Mouse (Mus musculus) kidney, embryonic 15.5 days (tissue): Measurements from ENCODE around the gene Ctr9. TPM values are rescaled to one million over a fixed set of nuclear protein-coding genes. Genes with fewer than 3 reads are reported as not detected.

Source experiments
- ATAC-seq: fragments of 200-750 bp; cut with Nextera tagmentation; replicated peaks from 2 replicates; pipeline ENCODE4 v1.8.0; 2017; ENCODE audit warnings: moderate TSS enrichment; ENCODE audit not compliant: low FRiP score
- H3K27ac ChIP-seq: fragments of 300-500 bp; sonication (generic); 2 replicates; pipeline ENCODE4 v1.5.1; 2015; ENCODE audit warnings: mild to moderate bottlenecking, inconsistent platforms
- H3K27me3 ChIP-seq: fragments of 300-500 bp; sonication (generic); 2 replicates; pipeline ENCODE4 v1.6.1; 2015; ENCODE audit warnings: inconsistent platforms
- H3K36me3 ChIP-seq: fragments of 300-500 bp; sonication (generic); 2 replicates; pipeline ENCODE4 v1.6.1; 2015; ENCODE audit warnings: inconsistent platforms
- H3K4me1 ChIP-seq: fragments of 300-500 bp; sonication (generic); 2 replicates; pipeline ENCODE4 v1.6.1; 2015; ENCODE audit warnings: inconsistent platforms
- H3K4me2 ChIP-seq: fragments of 300-500 bp; sonication (generic); 2 replicates; pipeline ENCODE4 v1.6.1; 2015; ENCODE audit warnings: moderate library complexity, mild to moderate bottlenecking, inconsistent platforms
- H3K4me3 ChIP-seq: fragments of 300-500 bp; sonication (generic); replicated peaks from 2 replicates; pipeline ENCODE4 v1.5.1; 2015; ENCODE audit warnings: mild to moderate bottlenecking, inconsistent platforms
- H3K9ac ChIP-seq: fragments of 300-500 bp; sonication (generic); 2 replicates; pipeline ENCODE4 v1.6.1; 2015; ENCODE audit warnings: mild to moderate bottlenecking, inconsistent platforms
- H3K9me3 ChIP-seq: fragments of 300-500 bp; sonication (generic); replicated peaks from 2 replicates; pipeline ENCODE4 v1.6.1; 2016; ENCODE audit warnings: inconsistent platforms
- WGBS: fragments of 180-500 bp; shearing (Covaris S2); methylation state at CpG from one replicate; pipeline ENCODE4 v1.1.7; 2015; ENCODE audit warnings: mixed read lengths; 5-methylcytosine and 5-hydroxymethylcytosine counted together
- polyA plus RNA-seq: library from polyadenylated mRNA; unstranded; fragments of >200 nt; fragmentation: Nextera tagmentation; extraction: Ambion mirVana; gene quantifications from 2 replicates; pipeline ENCODE4 v1.2.1, GENCODE M21; 2015

The Ctr9 gene
- polyA plus RNA-seq, 1 experiment from 2014 or later, result 78.1 TPM

DNA sequence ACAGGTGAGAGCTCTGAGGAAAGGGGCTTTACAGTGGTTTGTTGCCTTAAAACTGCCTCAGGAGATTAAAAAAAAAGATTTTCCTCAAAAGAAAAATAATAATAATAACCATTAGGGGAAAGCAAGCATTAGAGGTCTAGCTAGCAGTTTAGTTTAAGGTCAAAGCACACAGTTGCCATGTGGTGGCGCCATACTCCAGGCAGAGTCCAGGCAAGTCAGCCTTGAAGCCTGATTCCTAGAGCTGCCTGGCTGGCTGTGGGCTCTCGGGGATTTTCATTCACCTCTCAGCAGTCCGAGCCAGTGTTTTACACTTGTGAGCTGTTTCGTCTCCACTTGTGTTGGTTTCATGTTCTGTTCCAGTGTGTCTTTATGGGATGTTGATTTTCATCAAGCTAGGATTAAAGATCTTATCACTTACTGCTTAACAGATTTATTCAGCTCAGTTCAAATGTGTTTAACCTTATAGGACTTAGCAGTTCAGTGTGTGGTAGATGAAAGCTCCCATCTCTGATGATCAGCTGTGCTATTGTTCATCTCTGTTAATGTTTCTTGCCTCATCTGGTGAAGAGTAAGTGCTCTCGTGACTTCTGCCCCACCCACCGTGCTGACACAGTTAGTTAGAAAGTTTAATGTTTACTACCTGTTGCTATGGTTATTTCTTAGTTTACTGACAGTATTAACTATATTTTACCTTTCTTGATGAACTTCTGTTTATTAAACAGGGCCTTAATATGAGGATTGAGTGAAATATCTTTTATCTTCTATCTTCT is 21.1 kb downstream of the Ctr9 start:
- no peaks in the 10 kb centered on the region for H3K27me3 ChIP-seq
- H3K4me3 ChIP-seq, result no peak overlapping the region
- H3K4me1 ChIP-seq, result no peaks in the 10 kb centered on the region
- H3K9ac ChIP-seq, result no peak overlapping the region
- no peak overlapping the region for H3K4me2 ChIP-seq
- H3K9me3 ChIP-seq, result no peaks in the 10 kb centered on the region
- H3K27ac ChIP-seq, result peak overlapping the region; percentile 41; the same call in 1 of the 2 replicates
- whole genome bisulfite sequencing, result 59% methylated on average over 6 of the region's 6 CpGs
- ATAC-seq, result 0 out of 2 replicates have a peak, but pooled peaks have one; percentile 29
- peaks cover 96% of the 10 kb centered on the region for H3K36me3 ChIP-seq

DNA sequence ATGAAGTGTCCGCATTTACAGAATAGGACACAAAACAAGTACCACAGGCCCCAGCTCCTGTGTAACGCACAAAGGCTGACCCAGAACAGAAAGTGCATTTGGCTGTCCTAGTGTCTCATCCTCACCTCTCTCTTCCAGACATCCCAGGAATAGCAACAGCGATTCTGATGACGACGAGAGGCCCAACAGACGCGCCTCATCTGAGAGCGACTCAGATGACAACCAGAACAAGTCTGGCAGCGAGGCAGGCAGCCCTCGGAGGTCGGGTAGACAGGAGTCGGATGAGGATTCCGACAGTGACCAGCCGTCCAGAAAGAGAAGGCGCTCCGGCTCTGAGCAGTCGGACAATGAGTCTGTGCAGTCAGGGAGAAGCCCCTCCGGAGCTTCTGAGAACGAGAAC is 26.5 kb downstream of the Ctr9 start:
- 86% methylated on average over 19 of the region's 19 CpGs for WGBS
- no peak overlapping the region for H3K4me3 ChIP-seq
- H3K27me3 ChIP-seq, result no peaks in the 10 kb centered on the region
- H3K27ac ChIP-seq, result no peak overlapping the region
- ATAC-seq, result no peak
- peaks cover 80% of the 10 kb centered on the region for H3K36me3 ChIP-seq
- no peak overlapping the region for H3K4me2 ChIP-seq
- H3K9ac ChIP-seq, result no peak overlapping the region
- H3K4me1 ChIP-seq, result no peaks in the 10 kb centered on the region
- H3K9me3 ChIP-seq, result no peaks in the 10 kb centered on the region

DNA sequence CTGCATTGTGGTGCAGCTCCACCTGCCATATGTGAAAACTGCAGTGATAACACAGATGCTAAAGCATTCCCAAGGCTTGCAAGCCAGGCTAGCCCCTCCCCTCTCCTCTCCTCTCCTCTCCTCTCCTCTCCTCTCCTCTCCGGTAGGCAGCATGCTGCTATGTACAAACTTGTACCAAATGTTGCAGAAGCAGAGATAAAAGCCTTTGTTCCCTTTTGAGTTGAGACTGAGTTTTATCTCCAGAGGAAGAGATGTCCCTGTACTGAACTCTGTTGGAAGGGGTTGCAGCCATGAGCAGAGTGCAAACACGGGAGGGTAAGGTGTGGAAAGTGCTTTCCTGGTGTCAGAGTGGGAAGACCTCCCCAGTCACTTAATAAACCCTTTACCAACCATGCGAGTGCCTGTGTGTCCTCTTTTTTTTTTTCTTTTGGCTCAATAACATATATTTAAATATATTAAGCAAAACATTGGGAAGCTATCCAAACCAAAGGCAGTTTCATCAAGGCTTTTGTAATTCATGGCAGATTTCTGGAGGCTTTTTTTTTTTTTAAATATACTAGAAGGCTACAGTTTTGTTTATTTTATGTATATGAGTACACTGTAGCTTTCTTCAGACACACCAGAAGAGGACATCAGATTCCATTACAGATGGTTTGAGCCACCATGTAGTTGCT is 27.4 kb downstream of the Ctr9 start:
- no peaks in the 10 kb centered on the region for H3K27me3 ChIP-seq
- no peak overlapping the region for H3K4me2 ChIP-seq
- no peaks in the 10 kb centered on the region for H3K9me3 ChIP-seq
- no peak overlapping the region for H3K9ac ChIP-seq
- H3K4me1 ChIP-seq, result no peaks in the 10 kb centered on the region
- H3K36me3 ChIP-seq, result peaks cover 71% of the 10 kb centered on the region
- 85% methylated on average over 3 of the region's 3 CpGs for WGBS
- no peak overlapping the region for H3K4me3 ChIP-seq
- H3K27ac ChIP-seq, result no peak overlapping the region
- ATAC-seq, result no peak

DNA sequence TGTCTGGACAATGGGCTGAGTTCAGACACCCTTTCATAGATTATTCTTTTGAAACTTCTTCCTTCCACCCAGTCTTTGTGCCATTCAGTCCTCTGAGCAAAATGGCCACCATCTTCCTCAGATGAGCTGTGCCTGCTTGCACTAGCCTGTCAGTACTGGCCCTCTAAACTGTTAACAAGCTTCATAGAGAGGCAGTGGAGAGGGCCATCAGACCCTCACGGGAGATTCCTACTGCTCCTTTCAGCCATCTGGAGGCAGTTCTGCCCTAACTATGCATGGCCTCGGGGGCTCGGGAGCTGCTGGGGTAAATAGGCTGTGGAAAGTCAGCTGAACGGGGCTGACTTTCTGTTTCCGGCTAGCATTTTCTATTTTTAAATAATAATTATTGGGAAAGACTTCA is 30.8 kb downstream of the Ctr9 start:
- Histone ChIP-seq H3K36me3 (peaks cover 47% of the 10 kb centered on the region), H3K27me3 (no peaks in the 10 kb centered on the region), H3K9me3 (no peaks in the 10 kb centered on the region), H3K4me3 (no peak overlapping the region), H3K4me2 (no peak overlapping the region), H3K4me1 (no peaks in the 10 kb centered on the region), H3K9ac (no peak overlapping the region), H3K27ac (no peak overlapping the region)
- WGBS, result 69% methylated on average over 5 of the region's 5 CpGs
- no peak for ATAC-seq

DNA sequence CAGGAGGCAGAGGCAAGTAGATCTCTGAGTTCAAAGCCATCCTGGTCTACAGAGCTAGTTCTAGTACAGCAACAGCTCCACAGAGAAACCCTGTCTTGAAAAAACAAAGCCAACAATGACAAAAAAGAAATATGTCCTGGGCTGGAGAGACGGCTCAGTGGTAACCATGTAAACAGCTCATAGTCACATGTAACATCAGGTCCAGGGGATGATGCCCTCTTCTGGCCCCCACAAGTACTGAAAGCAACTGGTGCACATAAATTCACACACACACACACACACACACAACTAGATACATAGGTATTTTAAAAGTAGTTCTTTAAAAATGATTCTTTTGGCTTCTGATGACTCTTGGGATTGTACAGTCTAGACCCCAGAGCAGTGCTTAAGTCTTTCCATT is 34.2 kb downstream of the Ctr9 start:
- no peak overlapping the region for H3K9ac ChIP-seq
- whole genome bisulfite sequencing, result 85% methylated on average over 1 of the region's 1 CpGs
- H3K9me3 ChIP-seq, result peaks cover 3% of the 10 kb centered on the region
- H3K4me2 ChIP-seq, result no peak overlapping the region
- H3K4me3 ChIP-seq, result no peak overlapping the region
- no peaks in the 10 kb centered on the region for H3K4me1 ChIP-seq
- peaks cover 20% of the 10 kb centered on the region for H3K36me3 ChIP-seq
- no peak for ATAC-seq
- no peaks in the 10 kb centered on the region for H3K27me3 ChIP-seq
- no peak overlapping the region for H3K27ac ChIP-seq

DNA sequence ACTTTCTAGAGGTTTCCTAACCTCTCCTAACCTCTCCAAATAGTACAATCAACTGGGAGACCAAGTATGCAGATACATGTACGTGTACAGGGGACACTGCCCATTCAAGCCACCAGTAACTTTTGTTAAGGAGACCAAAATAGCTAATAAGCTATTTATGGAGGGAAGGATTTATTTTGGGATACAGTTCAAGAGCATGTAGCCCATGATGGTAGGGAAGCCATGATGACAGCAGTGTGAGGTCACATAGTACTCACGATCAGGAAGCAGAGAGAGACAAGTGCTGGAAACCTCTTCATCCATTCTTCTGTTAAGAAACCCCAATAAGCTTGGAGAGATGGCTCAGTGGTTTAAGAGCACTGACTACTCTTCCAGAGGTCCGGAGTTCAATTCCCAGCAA is 39.4 kb downstream of the Ctr9 start:
- no peaks in the 10 kb centered on the region for H3K4me1 ChIP-seq
- no peak overlapping the region for H3K9ac ChIP-seq
- peaks cover 63% of the 10 kb centered on the region for H3K36me3 ChIP-seq
- H3K27me3 ChIP-seq, result no peaks in the 10 kb centered on the region
- no peak overlapping the region for H3K27ac ChIP-seq
- H3K4me3 ChIP-seq, result no peak overlapping the region
- no peak overlapping the region for H3K4me2 ChIP-seq
- 95% methylated on average over 3 of the region's 3 CpGs for WGBS
- ATAC-seq, result no peak
- peaks cover 10% of the 10 kb centered on the region for H3K9me3 ChIP-seq

DNA sequence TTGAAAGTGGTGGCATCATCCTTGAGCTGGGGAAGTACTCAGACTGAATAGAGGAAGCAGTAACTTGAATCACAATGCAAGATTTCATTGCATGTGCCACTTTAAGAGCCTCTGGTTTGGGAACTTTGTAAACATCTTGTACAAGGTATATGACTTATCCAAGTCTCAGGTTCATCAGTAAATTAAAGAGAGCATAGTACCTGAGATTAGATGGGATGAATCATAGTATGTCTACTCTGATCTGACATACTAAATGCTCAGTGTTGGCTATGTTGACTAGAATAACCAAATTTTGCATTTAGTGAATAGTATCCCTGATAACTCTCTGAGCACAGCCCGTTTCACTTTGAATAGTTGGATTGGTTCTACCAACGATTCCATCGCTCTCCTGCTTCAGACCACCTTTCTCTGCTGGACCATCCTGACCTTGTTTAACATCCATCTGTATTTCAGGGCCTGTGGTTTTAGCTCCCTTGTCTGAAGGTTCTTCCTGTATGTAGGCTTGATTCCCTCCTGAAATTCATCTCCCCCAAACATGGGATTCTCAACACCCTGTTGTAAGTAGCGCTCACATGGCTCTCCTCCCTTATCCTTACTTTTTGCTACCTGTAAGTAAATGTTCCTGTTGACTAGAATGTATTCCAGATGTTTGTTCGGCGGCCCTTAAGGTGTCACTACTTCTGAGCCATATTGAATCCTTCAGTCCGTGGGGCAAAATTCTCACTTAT is 40.9 kb downstream of the Ctr9 start:
- no peaks in the 10 kb centered on the region for H3K4me1 ChIP-seq
- no peaks in the 10 kb centered on the region for H3K27me3 ChIP-seq
- H3K9ac ChIP-seq, result no peak overlapping the region
- ATAC-seq, result no peak
- peaks cover 69% of the 10 kb centered on the region for H3K36me3 ChIP-seq
- H3K27ac ChIP-seq, result no peak overlapping the region
- no peak overlapping the region for H3K4me2 ChIP-seq
- peaks cover 10% of the 10 kb centered on the region for H3K9me3 ChIP-seq
- 93% methylated on average over 7 of the region's 7 CpGs for WGBS
- no peak overlapping the region for H3K4me3 ChIP-seq

DNA sequence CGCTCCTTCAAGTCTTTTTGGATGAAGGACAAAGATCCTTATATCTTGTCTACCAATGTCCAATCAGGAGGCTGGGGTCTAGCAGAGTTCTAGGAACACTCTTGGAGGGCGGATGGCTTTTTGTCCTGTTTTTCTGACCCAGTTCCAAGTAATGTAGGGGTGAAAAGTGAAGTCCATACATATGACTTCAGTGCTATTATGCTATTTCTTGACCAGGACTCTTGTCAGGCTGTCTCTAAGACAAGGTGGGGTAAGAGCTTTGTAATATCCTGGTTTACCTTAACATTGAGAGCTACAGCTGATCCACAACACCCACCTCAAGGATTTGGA is 41.4 kb downstream of the Ctr9 start:
- 97% methylated on average over 2 of the region's 2 CpGs for WGBS
- Histone ChIP-seq H3K9ac (no peak overlapping the region), H3K4me2 (no peak overlapping the region), H3K4me3 (no peak overlapping the region), H3K27ac (no peak overlapping the region), H3K27me3 (no peaks in the 10 kb centered on the region), H3K36me3 (peaks cover 74% of the 10 kb centered on the region), H3K4me1 (no peaks in the 10 kb centered on the region), H3K9me3 (peaks cover 10% of the 10 kb centered on the region)
- ATAC-seq, result 0 out of 2 replicates have a peak, but pooled peaks have one; percentile 29

DNA sequence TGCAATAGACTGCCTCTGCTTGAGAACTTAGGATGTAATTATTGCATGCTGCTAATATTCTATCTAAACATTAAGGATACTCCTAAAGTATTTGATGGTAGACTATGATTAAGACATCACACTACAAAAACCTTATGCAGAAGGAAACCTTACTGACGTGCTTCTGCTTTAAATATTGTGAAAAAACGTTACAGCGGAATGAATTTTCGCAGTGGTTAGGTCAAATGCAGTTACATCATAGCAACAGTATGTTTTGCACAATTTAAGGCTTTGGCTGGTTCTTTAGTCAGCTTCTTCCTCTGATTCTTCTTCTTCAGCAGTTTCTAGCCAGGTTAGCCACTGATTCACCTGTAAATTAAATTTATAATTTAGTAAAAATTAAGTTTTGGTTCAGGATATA is 43.7 kb downstream of the Ctr9 start:
- Histone ChIP-seq H3K4me1 (no peaks in the 10 kb centered on the region), H3K9ac (no peak overlapping the region), H3K9me3 (peaks cover 10% of the 10 kb centered on the region), H3K4me3 (no peak overlapping the region), H3K4me2 (no peak overlapping the region), H3K27me3 (no peaks in the 10 kb centered on the region), H3K36me3 (peaks cover 94% of the 10 kb centered on the region), H3K27ac (no peak overlapping the region)
- ATAC-seq, result no peak
- 96% methylated on average over 4 of the region's 4 CpGs for WGBS

DNA sequence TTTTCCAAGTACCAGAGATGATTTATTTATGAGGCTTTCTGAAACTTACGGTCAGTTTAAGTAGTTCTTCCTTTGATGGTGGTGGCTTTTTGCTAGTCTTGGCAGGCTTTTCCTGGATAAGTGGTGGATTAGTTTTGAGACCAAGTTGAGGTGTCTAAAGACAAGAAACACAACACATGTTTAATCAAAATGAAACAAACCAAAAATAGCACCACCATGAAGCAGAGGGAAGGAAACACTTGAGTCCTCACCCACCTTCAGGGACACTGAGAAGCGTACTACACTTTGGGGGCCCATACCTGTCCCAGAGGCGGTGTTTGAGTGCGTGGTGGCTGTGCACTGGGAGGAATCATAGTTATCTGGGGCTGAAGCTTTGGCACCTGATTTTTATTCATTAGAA is 46.5 kb downstream of the Ctr9 start:
- no peak for ATAC-seq
- WGBS, result 89% methylated on average over 4 of the region's 4 CpGs
- no peak overlapping the region for H3K27ac ChIP-seq

DNA sequence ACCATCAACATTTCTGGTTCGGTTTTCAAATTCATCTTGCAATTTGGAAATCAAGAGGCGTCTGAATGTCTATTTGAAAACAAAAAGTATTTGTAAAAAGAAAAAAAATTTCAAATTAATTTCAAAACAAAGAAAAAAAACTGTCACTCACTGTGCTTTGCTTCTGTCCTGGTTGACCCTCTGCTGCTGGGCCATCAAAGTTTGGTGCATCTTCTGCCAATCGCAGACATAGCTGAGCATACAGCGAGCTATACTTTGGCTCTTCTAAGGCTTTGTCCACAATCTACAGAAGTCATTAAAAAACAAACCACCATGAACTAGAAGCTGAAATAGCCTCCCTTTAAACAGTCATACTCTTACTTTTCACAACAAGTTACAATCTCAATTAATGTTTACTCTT is 49.5 kb downstream of the Ctr9 start:
- ATAC-seq, result no peak
- Histone ChIP-seq H3K4me3 (no peak overlapping the region), H3K4me1 (peaks cover 22% of the 10 kb centered on the region), H3K36me3 (peaks cover 79% of the 10 kb centered on the region), H3K27ac (no peak overlapping the region), H3K4me2 (no peak overlapping the region), H3K9me3 (no peaks in the 10 kb centered on the region), H3K9ac (no peak overlapping the region), H3K27me3 (no peaks in the 10 kb centered on the region)
- WGBS, result 94% methylated on average over 4 of the region's 4 CpGs

More for the DNA sequence above, 46.5 kb downstream of the Ctr9 start:
- no peaks in the 10 kb centered on the region for H3K27me3 ChIP-seq
- H3K4me3 ChIP-seq, result no peak overlapping the region
- no peak overlapping the region for H3K9ac ChIP-seq
- no peak overlapping the region for H3K4me2 ChIP-seq
- H3K4me1 ChIP-seq, result peaks cover 12% of the 10 kb centered on the region
- peaks cover 93% of the 10 kb centered on the region for H3K36me3 ChIP-seq
- no peaks in the 10 kb centered on the region for H3K9me3 ChIP-seq

DNA sequence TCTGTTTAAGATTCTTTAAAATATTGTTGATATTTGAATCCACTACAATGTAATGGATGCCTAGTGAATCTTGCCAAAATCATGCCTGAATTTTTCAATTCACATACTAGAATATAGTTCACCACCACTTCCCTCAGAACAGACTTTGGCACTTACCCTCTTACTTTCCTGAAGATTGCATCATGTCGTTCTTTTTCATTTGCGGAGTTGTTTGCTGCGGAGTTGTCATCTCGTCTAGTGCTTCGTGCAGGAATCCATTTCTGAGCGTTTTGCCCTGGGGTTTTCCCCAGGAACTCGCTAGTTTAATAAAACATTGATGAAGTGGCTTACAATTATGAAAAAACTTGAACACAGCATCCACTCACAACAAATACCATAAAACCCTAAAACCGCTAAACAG is 51.3 kb downstream of the Ctr9 start:
- H3K4me2 ChIP-seq, result peak overlapping the region; percentile 79
- no peak overlapping the region for H3K9ac ChIP-seq
- ATAC-seq, result no peak
- no peak overlapping the region for H3K27ac ChIP-seq
- 87% methylated on average over 8 of the region's 8 CpGs for WGBS
- H3K4me3 ChIP-seq, result peak overlapping the region; percentile 97; the same call in 1 of the 2 replicates
- no peaks in the 10 kb centered on the region for H3K27me3 ChIP-seq
- no peaks in the 10 kb centered on the region for H3K9me3 ChIP-seq
- H3K36me3 ChIP-seq, result peaks cover 62% of the 10 kb centered on the region
- peaks cover 22% of the 10 kb centered on the region for H3K4me1 ChIP-seq
